Comparison of ENCODE assay signal across 8 mouse cellular contexts in the genomic region with DNA sequence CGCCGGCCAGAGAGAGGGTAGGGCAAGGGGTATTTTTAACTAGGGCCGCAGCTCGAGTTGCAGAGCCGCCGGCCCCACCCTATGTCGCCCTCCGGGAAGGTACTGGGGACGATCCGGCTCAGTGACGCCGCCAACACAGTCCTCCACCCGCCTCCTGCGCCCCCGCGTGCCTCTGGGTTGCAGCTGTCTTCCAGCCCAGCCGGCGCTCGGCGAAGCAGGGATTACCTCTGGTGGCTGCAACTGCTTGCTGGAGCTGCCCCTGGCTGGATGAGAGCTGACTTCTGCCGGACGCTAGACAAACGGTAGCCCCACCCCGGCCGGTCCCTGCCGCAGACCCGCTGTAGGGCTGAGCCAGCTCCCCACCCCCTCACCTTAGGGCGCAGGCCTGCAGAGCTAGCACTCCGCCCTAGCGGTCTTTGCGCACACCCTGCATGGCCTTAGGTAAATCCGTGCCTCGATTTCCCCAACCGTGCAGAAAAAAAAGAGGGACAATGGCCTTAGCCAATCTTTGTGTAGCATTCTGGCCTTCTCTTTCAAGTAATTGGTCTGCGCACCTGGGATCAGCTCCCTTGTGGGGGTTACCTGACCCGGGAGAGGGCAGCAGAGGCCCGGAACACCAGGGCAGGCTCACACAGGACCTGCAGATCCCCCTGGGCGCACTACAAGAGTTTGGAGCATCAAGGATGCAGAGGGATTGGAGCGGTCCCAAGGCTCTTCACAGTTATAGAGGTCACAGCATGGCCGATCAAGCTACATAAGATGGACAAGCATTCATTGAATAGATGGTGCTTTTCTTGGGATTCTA. TPM values are rescaled to one million over a fixed set of nuclear protein-coding genes. Genes with fewer than 3 reads are reported as not detected.
DNase-seq lines count a peak whose midpoint lies in the region; ATAC-seq and TF ChIP-seq lines count a peak whose summit lies in the region.

A gene (minus strand): TSS at position 387 of the 805 bp plus-strand sequence.

- 2% methylated on average over 37 of the region's 40 CpGs for WGBS in kidney, embryonic 14.5 days

- ATAC-seq in kidney, embryonic 14.5 days (ENCODE audit: low FRiP score, low TSS enrichment): peak; percentile 64

- TF ChIP-seq POLR2A in embryonic fibroblast, embryonic 13.5 days (IDR thresholded peaks at IDR 0.05; ENCODE audit: low read depth, low read length): peak; percentile 54

- peak within 1 kb of the TSS; percentile 71 for H3K4me2 ChIP-seq in kidney, embryonic 14.5 days (replicated peaks; ENCODE audit: low read depth, low read length)

- H3K9ac ChIP-seq in kidney, embryonic 14.5 days (ENCODE audit: low read depth, low read length): peak within 1 kb of the TSS; percentile 48

- DNase-seq in 3134 (ENCODE audit: extremely low read depth, insufficient read length, low spot score) (peak; percentile 79), liver (peak; percentile 82)
- DNase-seq in adrenal gland, postnatal 4 days (ENCODE audit: low spot score in 2 of 2): peak; percentile 46 to 58
- peak; percentile 72 to 74 for DNase-seq in heart, adult 9 months (ENCODE audit: low spot score in 2 of 2)
- DNase-seq in monocyte, adult 2 months (ENCODE audit: low read depth in 1 of 2, low spot score in 2 of 2): peak; percentile 13 to 19
- peak; percentile 62 to 67 for DNase-seq in spleen, postnatal 36 days (ENCODE audit: low spot score in 2 of 2)

- H3K4me1 ChIP-seq in embryonic fibroblast, embryonic 13.5 days (ENCODE audit: control insufficient read depth, insufficient read depth, low read length): no peaks in the 10 kb centered on the region
- H3K4me1 ChIP-seq in kidney, embryonic 14.5 days (ENCODE audit: control insufficient read depth, insufficient read depth, low read length): peaks cover 9% of the 10 kb centered on the region; the same call in 1 of the 2 replicates

- H3K27me3 ChIP-seq in kidney, embryonic 14.5 days (ENCODE audit: control insufficient read depth, insufficient read depth, low read length): no peaks in the 10 kb centered on the region

- peak within 1 kb of the TSS; percentile 37 for H3K27ac ChIP-seq in embryonic fibroblast, embryonic 13.5 days (ENCODE audit: insufficient read depth, low read length)
- 0 out of 2 replicates have a peak within 1 kb of the TSS, but pooled peaks have one; percentile 4 for H3K27ac ChIP-seq in kidney, embryonic 14.5 days (ENCODE audit: low read depth, low read length)

- no peaks in the 10 kb centered on the region for H3K9me3 ChIP-seq in kidney, embryonic 14.5 days (ENCODE audit: control insufficient read depth, low read length)

- peak within 1 kb of the TSS; percentile 64 for H3K4me3 ChIP-seq in embryonic fibroblast, embryonic 13.5 days (ENCODE audit: insufficient read depth, low read length)
- peak within 1 kb of the TSS; percentile 42 for H3K4me3 ChIP-seq in kidney, embryonic 14.5 days (ENCODE audit: low read length)

- TF ChIP-seq CTCF in embryonic fibroblast, embryonic 13.5 days (IDR thresholded peaks at IDR 0.05; ENCODE audit: borderline replicate concordance, insufficient read depth, low read length): peak; percentile 32; the same call in 1 of the 2 replicates

- H3K36me3 ChIP-seq in kidney, embryonic 14.5 days (ENCODE audit: control insufficient read depth, insufficient read depth, low read length): no peaks in the 10 kb centered on the region

RNA-seq across cellular contexts. Expression of the gene that starts here (rescaled TPM):
- total RNA-seq in adrenal gland, postnatal 4 days (2021): 10 to 100 TPM; 28.5 to 43.9 TPM
- 46.5 and 57.1 TPM in 2 replicates for polyA plus RNA-seq in embryonic fibroblast, embryonic 13.5 days (2011; ENCODE audit: insufficient read length, low read depth, missing spikeins)
- 6.3 and 8.6 TPM in 2 replicates for polyA plus RNA-seq in kidney, embryonic 14.5 days (2014; fragmentation: Nextera tagmentation; extraction: Ambion mirVana)

Comparison
In these comparisons a context has a peak if more than half of its experiments do, and no peak if none do; other contexts are left out.
1. Peak in every context shown above with its lines: DNase-seq, ATAC-seq, H3K4me3 ChIP-seq and H3K27ac ChIP-seq.
2. DNase-seq: peak in every context shown above with its lines; median percentile 82 in liver; 79 in 3134; 73 in heart, adult 9 months; 64 in spleen, postnatal 36 days; 52 in adrenal gland, postnatal 4 days; 16 in monocyte, adult 2 months.